Mouse (Mus musculus) Patski (cell line): Measurements from ENCODE around the gene Ptpn6. TPM values are rescaled to one million over a fixed set of nuclear protein-coding genes. Genes with fewer than 3 reads are reported as not detected.
A peak's percentile ranks its signal among the peaks of the same experiment; 100 is the strongest.

Experiments
- ATAC-seq: fragments of 100-300 bp; one replicate; pipeline ENCODE4 v1.8.0; 2021
- CTCF ChIA-PET: fragments of 350-600 bp; sonication (Branson Sonifier 250); formaldehyde crosslinking; loops from one replicate; lab custom pipeline; 2022; ENCODE audit warnings: inconsistent platforms; lab: Charles Lee
- POLR2A ChIA-PET: fragments of 350-600 bp; sonication (Branson Sonifier 250); formaldehyde crosslinking; loops from one replicate; lab custom pipeline; 2022; ENCODE audit warnings: antibody characterized with exemption, inconsistent platforms; lab: Charles Lee
- DNase-seq: peaks from one replicate; pipeline ENCODE4 v3.0.0-alpha.2; 2011; ENCODE audit warnings: low read depth, low spot score
- H3K27me3 ChIP-seq: fragments of 371-371 bp; one replicate; pipeline ENCODE4 v1.5.1; 2021
- CTCF ChIP-seq: fragments of 100-300 bp; IDR thresholded peaks from one replicate; pipeline ENCODE4 v1.5.1; 2021
- in situ Hi-C: fragments of 300-500 bp; cut with MboI; formaldehyde crosslinking; loops from 3 replicates; pipeline ENCODE4 v1.11.1; 2018; ENCODE audit warnings: low pct_unique_long_range_greater_than_20kb, mixed read lengths
- polyA plus RNA-seq: library from polyadenylated mRNA; unstranded; gene quantifications from one replicate; pipeline ENCODE4 v1.2.3, GENCODE M21; 2021

Ptpn6 gene
- polyA plus RNA-seq, 1 experiment from 2014 or later, result 1.5 TPM

DNA sequence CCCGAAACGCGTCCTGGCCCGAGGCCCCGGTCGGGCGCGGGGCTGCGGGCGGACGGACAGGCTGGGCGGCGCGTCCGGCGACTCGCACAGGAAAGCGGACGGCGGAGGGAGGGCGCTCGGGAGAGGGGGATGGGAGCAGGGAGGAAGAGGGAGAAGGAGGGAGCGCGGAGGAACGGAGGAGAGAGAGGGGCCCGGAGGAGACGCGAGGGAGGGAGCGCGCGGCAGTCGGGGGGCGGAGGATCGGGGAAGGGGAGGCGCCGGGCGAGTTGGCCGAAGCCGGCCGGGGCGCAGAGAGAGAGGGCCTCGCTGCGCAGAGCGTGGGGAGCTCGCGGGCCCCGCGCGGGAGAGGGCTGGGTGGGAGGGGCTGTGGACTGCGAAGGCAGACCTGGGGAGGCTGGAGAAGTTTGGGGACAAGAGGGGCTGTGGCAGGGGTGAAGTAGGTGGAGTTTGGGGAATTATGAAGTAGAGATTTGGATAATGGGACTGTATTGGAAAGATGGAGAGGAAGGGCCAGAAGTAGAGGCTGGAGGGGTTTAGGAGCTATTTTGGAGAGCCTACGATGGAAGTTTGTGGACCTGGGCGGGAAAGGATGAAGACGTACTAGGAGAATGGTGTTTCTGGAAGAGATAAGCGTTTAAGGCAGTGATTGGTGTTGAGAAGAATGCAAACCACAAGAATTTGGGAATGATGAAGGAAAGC lies 18.3 kb upstream of the Ptpn6 start:
- no peaks in the 10 kb centered on the region for H3K27me3 ChIP-seq
- CTCF ChIA-PET, result interaction anchor here (3.2 kb wide), 1 partner anchor 12 kb away, joined by 19 read pairs; no protein-coding TSS in a partner anchor
- POLR2A ChIA-PET, result interaction anchor here (0.6 to 3.5 kb wide), 6 partner anchors 10 to 63 kb away, joined by 3 to 25 read pairs (median 6); partner anchors contain the start of gene Grcc10
- DNase-seq (no peak), ATAC-seq (peak; percentile 49)
- no peak for TF ChIP-seq CTCF
- in situ Hi-C loops, result loop anchor here (25.0 kb wide), 1 partner anchor 270 kb away; the partner anchor contains the start of gene C1rl

DNA sequence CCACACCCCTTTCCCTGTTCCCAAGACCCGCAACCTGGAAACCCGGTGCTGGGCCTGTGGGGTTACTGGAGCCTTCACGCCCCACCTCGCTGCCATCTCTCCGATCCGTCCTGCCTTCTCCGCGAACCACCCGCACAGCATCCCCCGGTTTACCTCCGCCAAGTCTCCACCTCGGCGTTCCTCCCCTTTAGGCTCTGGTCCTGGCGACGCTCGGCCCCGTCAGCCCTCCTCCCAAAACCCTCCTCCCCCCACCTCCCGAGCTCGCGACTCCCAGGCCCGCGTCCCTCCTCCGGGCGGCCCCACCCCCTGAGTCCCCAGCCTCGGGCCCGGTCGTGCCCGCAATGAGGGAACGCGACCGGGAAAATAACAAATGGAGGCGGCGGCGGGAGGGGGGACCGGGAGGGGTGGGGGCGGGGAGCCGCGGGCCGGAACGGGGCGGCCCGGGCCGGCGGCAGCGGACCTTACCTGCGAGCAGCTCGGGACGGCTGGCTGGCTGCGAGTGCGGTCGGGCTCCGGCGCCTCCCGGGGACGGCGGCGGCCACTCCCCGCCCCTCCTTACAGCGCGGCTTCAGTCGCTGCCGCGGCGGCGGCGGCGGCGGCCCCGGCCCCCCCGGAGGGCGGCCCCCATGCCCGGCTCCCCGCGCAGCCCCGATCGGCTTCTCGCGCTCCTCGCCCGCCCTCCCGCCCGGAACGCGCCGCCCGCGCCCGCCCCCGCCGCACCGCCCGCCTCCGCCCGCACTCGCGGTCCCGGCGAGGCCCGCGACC lies 17.5 kb upstream of the Ptpn6 start, which contains the start of the genes Gm45234 and Atn1:
Gene Gm45234 (minus strand): TSS at position 191 of the 765 bp plus-strand sequence.
Gene Atn1 (minus strand): TSS at position 694 of the 765 bp plus-strand sequence.
- no peak for DNase-seq
- in situ Hi-C loops, result loop anchor here (25.0 kb wide), 1 partner anchor 269 kb away; the partner anchor contains the start of gene C1rl
- ChIA-PET POLR2A (interaction anchor here (1.7 to 2.5 kb wide), 3 partner anchors 11 to 15 kb away, joined by 6 to 15 read pairs (median 10); partner anchors contain the start of gene Grcc10), CTCF (interaction anchor here (2.0 kb wide), 1 partner anchor 11 kb away, joined by 13 read pairs; no protein-coding TSS in a partner anchor)
- no peaks in the 10 kb centered on the region for H3K27me3 ChIP-seq
- TF ChIP-seq CTCF, result no peak
- ATAC-seq, result peak; percentile 53

DNA sequence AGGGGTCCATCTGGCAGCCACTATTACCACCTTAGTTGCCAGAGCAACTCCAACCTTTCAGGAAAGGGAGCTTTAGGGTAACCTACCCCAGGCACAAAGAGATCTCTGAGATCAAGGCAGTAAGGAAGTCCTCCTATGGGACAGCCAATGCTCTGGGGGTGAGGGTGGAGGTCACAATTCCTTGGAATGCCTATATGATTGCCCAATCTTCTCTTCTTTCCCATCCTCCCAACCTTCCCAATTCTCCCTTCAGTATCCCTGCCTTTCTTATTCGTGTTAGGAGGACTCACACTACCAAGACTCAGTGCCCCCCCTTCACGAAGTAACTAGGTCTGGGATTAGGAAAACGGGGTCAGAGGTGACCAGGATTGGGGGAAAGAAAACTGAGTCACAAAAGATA lies 16.8 kb upstream of the Ptpn6 start:
- ChIA-PET POLR2A (interaction anchor here (1.7 to 2.0 kb wide), 2 partner anchors 10 to 14 kb away, joined by 6 to 10 read pairs; partner anchors contain the start of gene Grcc10), CTCF (interaction anchor here (2.0 kb wide), 1 partner anchor 11 kb away, joined by 13 read pairs; no protein-coding TSS in a partner anchor)
- in situ Hi-C loops, result loop anchor here (25.0 kb wide), 1 partner anchor 268 kb away; the partner anchor contains the start of gene C1rl
- no peak for TF ChIP-seq CTCF
- no peak for DNase-seq
- H3K27me3 ChIP-seq, result no peaks in the 10 kb centered on the region
- no peak for ATAC-seq

DNA sequence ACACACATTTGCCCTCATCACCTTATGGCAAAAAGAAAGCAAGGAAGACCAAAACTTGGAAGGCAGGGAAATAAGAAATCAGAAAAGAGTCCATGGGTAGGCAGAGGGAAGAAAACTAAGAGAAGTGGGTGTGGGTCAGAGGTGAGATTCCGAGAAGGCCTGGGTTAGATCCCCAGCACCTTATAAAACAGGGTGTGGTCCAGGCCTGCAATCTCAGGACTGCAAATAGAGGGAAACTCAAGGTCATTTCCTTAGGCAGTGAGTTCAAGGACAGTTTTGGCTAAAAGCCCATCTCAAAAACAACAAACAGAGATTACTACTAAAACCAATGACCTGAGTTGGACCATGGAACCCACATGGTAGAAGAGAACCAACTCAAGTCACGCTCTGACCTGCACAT lies 15.3 kb upstream of the Ptpn6 start:
- no peaks in the 10 kb centered on the region for H3K27me3 ChIP-seq
- POLR2A ChIA-PET, result interaction anchor here (1.0 to 2.0 kb wide), 2 partner anchors 12 to 52 kb away, joined by 3 to 6 read pairs; partner anchors contain the start of gene Grcc10
- TF ChIP-seq CTCF, result no peak
- DNase-seq (no peak), ATAC-seq (no peak)
- CTCF ChIA-PET, result no interaction called here
- in situ Hi-C loops, result loop anchor here (25.0 kb wide), 1 partner anchor 267 kb away; the partner anchor contains the start of gene C1rl

DNA sequence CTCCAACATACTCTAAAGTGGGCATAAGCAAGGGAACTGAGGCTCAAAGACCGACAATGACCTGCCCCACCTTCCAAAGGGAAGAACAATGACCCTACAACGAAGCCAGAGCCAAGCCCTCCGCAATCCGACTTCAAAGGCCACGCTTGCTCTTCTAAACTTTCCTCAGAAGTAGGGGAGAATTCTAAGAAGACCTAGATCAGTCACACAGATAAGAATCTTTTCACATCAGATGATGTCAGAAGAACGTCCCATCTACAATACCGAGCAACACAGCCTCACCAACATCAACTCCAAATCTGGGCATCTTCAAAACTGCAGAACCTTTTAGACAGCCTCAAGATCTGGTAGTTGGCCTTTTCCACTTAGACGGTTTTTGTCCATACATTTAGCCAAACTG lies 11.9 kb upstream of the Ptpn6 start:
- TF ChIP-seq CTCF, result no peak
- DNase-seq (no peak), ATAC-seq (no peak)
- in situ Hi-C loops, result loop anchor here (25.0 kb wide), 1 partner anchor 263 kb away; the partner anchor contains the start of gene C1rl
- H3K27me3 ChIP-seq, result no peaks in the 10 kb centered on the region
- ChIA-PET POLR2A (no interaction called here), CTCF (no interaction called here)

DNA sequence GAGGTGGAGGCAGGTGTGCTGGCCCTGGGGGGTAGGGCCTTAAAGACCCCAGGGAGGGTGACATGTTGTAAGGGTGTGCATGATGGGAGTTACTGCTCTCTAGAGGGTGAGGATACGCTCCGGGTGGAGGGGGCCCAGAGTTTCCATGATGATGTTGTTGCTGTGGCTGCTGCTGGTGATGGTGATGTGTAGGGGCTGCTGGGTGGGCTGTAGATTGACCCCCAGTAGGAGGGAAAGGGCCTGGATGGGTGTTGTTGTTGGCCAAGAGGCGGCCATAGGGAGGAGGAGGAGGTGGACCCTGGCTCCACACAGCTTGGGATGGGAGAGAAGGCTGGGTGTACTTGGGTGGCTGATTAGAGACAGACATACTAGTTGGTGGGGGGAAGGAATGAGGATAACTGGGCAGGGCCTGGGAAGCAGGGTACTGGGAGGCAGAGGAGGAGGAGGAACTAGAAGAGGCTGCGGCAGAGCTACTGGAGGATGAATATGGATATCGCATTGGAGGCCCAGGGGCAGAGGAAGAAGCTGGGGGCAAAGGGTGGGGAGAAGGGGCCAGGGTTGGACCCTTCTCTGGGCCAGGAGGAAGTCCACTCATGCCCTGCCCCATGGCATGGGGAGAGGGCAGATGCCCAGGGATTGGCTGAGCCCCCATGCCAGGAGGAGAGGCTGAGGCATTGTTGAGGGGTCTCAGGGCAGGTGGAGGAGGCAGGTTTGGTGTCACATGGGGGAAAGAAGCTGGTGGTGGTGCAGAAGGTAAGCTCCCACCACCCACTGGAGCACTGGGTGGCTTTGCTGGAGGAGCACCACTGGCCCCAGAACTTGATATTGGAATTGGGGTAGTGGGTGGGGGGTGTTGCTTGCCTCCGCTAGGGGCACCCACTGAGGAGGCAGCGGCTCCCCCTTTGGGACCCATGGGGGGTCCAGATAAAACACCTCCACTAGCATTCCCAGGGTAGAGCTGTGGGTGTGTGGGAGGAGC lies 8.4 kb upstream of the Ptpn6 start:
- in situ Hi-C loops, result no loop called here
- H3K27me3 ChIP-seq, result no peaks in the 10 kb centered on the region
- ATAC-seq, result no peak
- POLR2A ChIA-PET, result no interaction called here
- CTCF ChIA-PET, result interaction anchor here (1.2 kb wide), 1 partner anchor 106 kb away, joined by 3 read pairs; no protein-coding TSS in a partner anchor
- TF ChIP-seq CTCF, result no peak
- DNase-seq, result no peak

DNA sequence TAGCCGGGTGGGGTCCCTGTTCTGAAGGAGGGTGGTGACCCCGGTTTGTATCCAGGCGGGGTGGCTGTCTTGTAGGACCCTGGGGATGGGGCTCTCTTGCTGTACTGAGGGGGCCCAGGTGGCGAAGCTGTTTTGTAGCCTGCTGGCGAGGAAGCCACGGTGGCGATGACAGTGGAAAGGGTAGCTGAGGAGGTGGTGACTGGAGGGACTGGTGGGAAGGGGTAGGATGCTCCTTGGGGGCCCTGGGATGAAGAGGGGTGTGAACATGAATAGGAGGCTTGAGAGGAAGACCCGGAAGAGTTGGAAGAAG lies 7.7 kb upstream of the Ptpn6 start:
- H3K27me3 ChIP-seq, result no peaks in the 10 kb centered on the region
- CTCF ChIA-PET, result no interaction called here
- POLR2A ChIA-PET, result interaction anchor here (3.6 kb wide), 1 partner anchor 12 kb away, joined by 25 read pairs; no protein-coding TSS in a partner anchor
- ATAC-seq (no peak), DNase-seq (no peak)
- in situ Hi-C loops, result no loop called here
- no peak for TF ChIP-seq CTCF

DNA sequence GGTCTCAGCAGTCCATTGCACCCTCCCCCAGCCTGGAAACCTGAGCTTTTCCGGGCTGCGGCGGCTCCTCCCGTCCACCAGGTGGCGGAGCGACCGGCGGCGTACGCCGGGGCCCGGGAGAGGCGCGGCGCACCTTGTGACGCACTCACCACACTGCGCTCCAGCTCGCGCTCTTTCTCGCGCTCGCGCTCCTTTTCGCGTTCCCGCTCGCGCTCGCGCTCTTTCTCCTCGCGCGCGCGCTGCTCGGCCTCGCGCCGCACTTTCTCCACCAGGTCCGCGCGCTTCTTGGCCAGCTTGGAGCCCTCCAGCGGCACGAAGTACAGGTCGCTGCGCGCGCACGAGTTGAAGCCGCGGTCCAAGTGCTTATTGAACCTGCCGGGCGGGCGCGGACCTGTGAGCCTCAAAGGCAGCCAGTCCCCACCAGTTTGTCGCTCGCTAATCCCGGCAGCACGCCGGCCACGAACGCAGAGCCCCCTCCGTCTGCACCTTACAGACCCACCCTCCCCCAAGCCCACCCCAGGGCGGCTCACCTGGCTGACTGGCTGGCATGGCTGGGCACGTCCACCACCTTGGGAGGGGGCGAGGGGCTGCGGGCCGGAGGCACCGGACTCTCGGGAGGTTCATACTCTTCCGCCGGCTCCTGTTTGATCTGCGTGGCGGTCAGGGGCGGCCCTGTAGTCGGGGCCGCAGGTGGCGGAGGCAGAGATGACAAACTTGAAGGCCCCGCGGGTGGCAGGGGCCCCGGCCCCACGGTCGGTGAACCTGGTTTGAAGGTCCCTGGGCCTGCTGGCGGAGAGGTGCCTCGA lies 7.2 kb upstream of the Ptpn6 start:
- no peaks in the 10 kb centered on the region for H3K27me3 ChIP-seq
- POLR2A ChIA-PET, result interaction anchor here (1.0 to 3.6 kb wide), 4 partner anchors 10 to 63 kb away, joined by 3 to 25 read pairs (median 8); partner anchors contain the start of genes Gm45234 and Spsb2
- peak; percentile 61 for DNase-seq
- TF ChIP-seq CTCF, result no peak
- in situ Hi-C loops, result no loop called here
- ATAC-seq, result peak; percentile 63
- CTCF ChIA-PET, result interaction anchor here (1.4 to 2.6 kb wide), 4 partner anchors 9 to 52 kb away, joined by 3 to 19 read pairs (median 8); partner anchors contain the start of genes Emg1, Gm45234 and Phb2
